Mouse (Mus musculus): ENCODE measurements around the gene Mrpl51.

The Mrpl51 gene

GRCm38 (mm10) chr6:125215148-125215954, 23.8 kb downstream of the Mrpl51 start, which contains the start of gene Vamp1:
Gene Vamp1 (plus strand): TSS chr6:125215551.
- H3K4me3 ChIP-seq (replicated peaks; ENCODE audit: low read length) = peak within 1 kb of the TSS; percentile 95
- peaks cover 24% of the 10 kb centered on the region for H3K27me3 ChIP-seq (ENCODE audit: insufficient read depth, low read length)
- TF ChIP-seq POU5F1 (IDR thresholded peaks at IDR 0.05; ENCODE audit: borderline replicate concordance, low read length) (peak; percentile 100), CTCF (conservative IDR thresholded peaks at IDR 0.05; ENCODE audit: low read length) (no peak)
- no peaks in the 10 kb centered on the region for H3K9me3 ChIP-seq (ENCODE audit: low read length)
- peaks cover 11% of the 10 kb centered on the region for H3K36me3 ChIP-seq (ENCODE audit: insufficient read depth, low read length)
- H3K4me1 ChIP-seq (replicated peaks; ENCODE audit: low read depth, low read length) = peaks cover 26% of the 10 kb centered on the region

GRCm38 (mm10) chr6:125216898-125217297, 25.3 kb downstream of the Mrpl51 start:
- TF ChIP-seq POU5F1 (IDR thresholded peaks at IDR 0.05; ENCODE audit: borderline replicate concordance, low read length) (no peak), NANOG (IDR thresholded peaks at IDR 0.05; ENCODE audit: borderline replicate concordance, low read length) (no peak), CTCF (conservative IDR thresholded peaks at IDR 0.05; ENCODE audit: low read length) (no peak)
- H3K4me1 ChIP-seq (replicated peaks; ENCODE audit: low read depth, low read length) = peaks cover 37% of the 10 kb centered on the region
- H3K9me3 ChIP-seq (ENCODE audit: low read length) = no peaks in the 10 kb centered on the region
- H3K27me3 ChIP-seq (ENCODE audit: insufficient read depth, low read length) = peaks cover 22% of the 10 kb centered on the region
- no peak overlapping the region for H3K4me3 ChIP-seq (replicated peaks; ENCODE audit: low read length)
- peaks cover 11% of the 10 kb centered on the region for H3K36me3 ChIP-seq (ENCODE audit: insufficient read depth, low read length)

- TF ChIP-seq NANOG (IDR thresholded peaks at IDR 0.05; ENCODE audit: borderline replicate concordance, low read length) (no peak), CTCF (conservative IDR thresholded peaks at IDR 0.05; ENCODE audit: low read length) (no peak), POU5F1 (IDR thresholded peaks at IDR 0.05; ENCODE audit: borderline replicate concordance, low read length) (no peak)
- H3K4me3 ChIP-seq (replicated peaks; ENCODE audit: low read length) = no peak overlapping the region
- H3K36me3 ChIP-seq (ENCODE audit: insufficient read depth, low read length) = peaks cover 13% of the 10 kb centered on the region
- peaks cover 37% of the 10 kb centered on the region for H3K4me1 ChIP-seq (replicated peaks; ENCODE audit: low read depth, low read length)
- no peaks in the 10 kb centered on the region for H3K9me3 ChIP-seq (ENCODE audit: low read length)
- H3K27me3 ChIP-seq (ENCODE audit: insufficient read depth, low read length) = peaks cover 17% of the 10 kb centered on the region
Observed at GRCm38 (mm10) chr6:125217899-125218298, 26.3 kb downstream of the Mrpl51 start.

- Histone ChIP-seq H3K4me1 (replicated peaks; ENCODE audit: low read depth, low read length) (peaks cover 37% of the 10 kb centered on the region), H3K9me3 (ENCODE audit: low read length) (no peaks in the 10 kb centered on the region), H3K4me3 (replicated peaks; ENCODE audit: low read length) (no peak overlapping the region), H3K36me3 (ENCODE audit: insufficient read depth, low read length) (peaks cover 22% of the 10 kb centered on the region), H3K27me3 (ENCODE audit: insufficient read depth, low read length) (peaks cover 13% of the 10 kb centered on the region)
- TF ChIP-seq CTCF (conservative IDR thresholded peaks at IDR 0.05; ENCODE audit: low read length) (peak; percentile 94), NANOG (IDR thresholded peaks at IDR 0.05; ENCODE audit: borderline replicate concordance, low read length) (no peak)
Observed at GRCm38 (mm10) chr6:125218963-125219362, 27.4 kb downstream of the Mrpl51 start.

GRCm38 (mm10) chr6:125221115-125221745, 29.6 kb downstream of the Mrpl51 start:
- TF ChIP-seq NANOG (IDR thresholded peaks at IDR 0.05; ENCODE audit: borderline replicate concordance, low read length) = no peak
- TF ChIP-seq CTCF (conservative IDR thresholded peaks at IDR 0.05; ENCODE audit: low read length) = no peak
- TF ChIP-seq POU5F1 (IDR thresholded peaks at IDR 0.05; ENCODE audit: borderline replicate concordance, low read length) = no peak
- H3K36me3 ChIP-seq (ENCODE audit: insufficient read depth, low read length) = peaks cover 34% of the 10 kb centered on the region

GRCm38 (mm10) chr6:125222146-125222545, 30.5 kb downstream of the Mrpl51 start:
- Histone ChIP-seq H3K36me3 (ENCODE audit: insufficient read depth, low read length) (peaks cover 34% of the 10 kb centered on the region), H3K4me1 (replicated peaks; ENCODE audit: low read depth, low read length) (peaks cover 26% of the 10 kb centered on the region)

More at GRCm38 (mm10) chr6:125221115-125221745, 29.6 kb downstream of the Mrpl51 start:
- Histone ChIP-seq H3K9me3 (ENCODE audit: low read length) (no peaks in the 10 kb centered on the region), H3K27me3 (ENCODE audit: insufficient read depth, low read length) (peaks cover 9% of the 10 kb centered on the region), H3K4me1 (replicated peaks; ENCODE audit: low read depth, low read length) (peaks cover 32% of the 10 kb centered on the region), H3K4me3 (replicated peaks; ENCODE audit: low read length) (peak overlapping the region; percentile 37; the same call in 1 of the 2 replicates)

GRCm38 (mm10) chr6:125222577-125222976, 31.0 kb downstream of the Mrpl51 start:
- H3K36me3 ChIP-seq (ENCODE audit: insufficient read depth, low read length) = peaks cover 34% of the 10 kb centered on the region

More at GRCm38 (mm10) chr6:125222146-125222545, 30.5 kb downstream of the Mrpl51 start:
- no peak for TF ChIP-seq POU5F1 (IDR thresholded peaks at IDR 0.05; ENCODE audit: borderline replicate concordance, low read length)
- no peak for TF ChIP-seq NANOG (IDR thresholded peaks at IDR 0.05; ENCODE audit: borderline replicate concordance, low read length)
- TF ChIP-seq CTCF (conservative IDR thresholded peaks at IDR 0.05; ENCODE audit: low read length) = no peak
- Histone ChIP-seq H3K4me3 (replicated peaks; ENCODE audit: low read length) (no peak overlapping the region), H3K27me3 (ENCODE audit: insufficient read depth, low read length) (peaks cover under 1% of the 10 kb centered on the region; the same call in 1 of the 2 replicates), H3K9me3 (ENCODE audit: low read length) (no peaks in the 10 kb centered on the region)

GRCm38 (mm10) chr6:125225518-125226115, 34.0 kb downstream of the Mrpl51 start:
- Histone ChIP-seq H3K27me3 (ENCODE audit: insufficient read depth, low read length) (no peaks in the 10 kb centered on the region), H3K4me3 (replicated peaks; ENCODE audit: low read length) (no peak overlapping the region), H3K9me3 (ENCODE audit: low read length) (no peaks in the 10 kb centered on the region), H3K4me1 (replicated peaks; ENCODE audit: low read depth, low read length) (peaks cover 18% of the 10 kb centered on the region), H3K36me3 (ENCODE audit: insufficient read depth, low read length) (peaks cover 23% of the 10 kb centered on the region)
- TF ChIP-seq NANOG (IDR thresholded peaks at IDR 0.05; ENCODE audit: borderline replicate concordance, low read length) = no peak
- TF ChIP-seq POU5F1 (IDR thresholded peaks at IDR 0.05; ENCODE audit: borderline replicate concordance, low read length) = no peak
- TF ChIP-seq CTCF (conservative IDR thresholded peaks at IDR 0.05; ENCODE audit: low read length) = peak; percentile 77

More at GRCm38 (mm10) chr6:125222577-125222976, 31.0 kb downstream of the Mrpl51 start:
- Histone ChIP-seq H3K4me3 (replicated peaks; ENCODE audit: low read length) (no peak overlapping the region), H3K27me3 (ENCODE audit: insufficient read depth, low read length) (no peaks in the 10 kb centered on the region), H3K9me3 (ENCODE audit: low read length) (no peaks in the 10 kb centered on the region), H3K4me1 (replicated peaks; ENCODE audit: low read depth, low read length) (peaks cover 26% of the 10 kb centered on the region)
- TF ChIP-seq POU5F1 (IDR thresholded peaks at IDR 0.05; ENCODE audit: borderline replicate concordance, low read length) (no peak), NANOG (IDR thresholded peaks at IDR 0.05; ENCODE audit: borderline replicate concordance, low read length) (no peak), CTCF (conservative IDR thresholded peaks at IDR 0.05; ENCODE audit: low read length) (no peak)

Data from E14TG2a.4 (cell line).